Mouse (Mus musculus): ENCODE data around the gene Esrrg. TPM values are rescaled to one million over a fixed set of nuclear protein-coding genes. Genes with fewer than 3 reads are reported as not detected.

Gene Esrrg
- polyA plus RNA-seq, 1 experiment from 2014 or later = 22.4 TPM

DNA sequence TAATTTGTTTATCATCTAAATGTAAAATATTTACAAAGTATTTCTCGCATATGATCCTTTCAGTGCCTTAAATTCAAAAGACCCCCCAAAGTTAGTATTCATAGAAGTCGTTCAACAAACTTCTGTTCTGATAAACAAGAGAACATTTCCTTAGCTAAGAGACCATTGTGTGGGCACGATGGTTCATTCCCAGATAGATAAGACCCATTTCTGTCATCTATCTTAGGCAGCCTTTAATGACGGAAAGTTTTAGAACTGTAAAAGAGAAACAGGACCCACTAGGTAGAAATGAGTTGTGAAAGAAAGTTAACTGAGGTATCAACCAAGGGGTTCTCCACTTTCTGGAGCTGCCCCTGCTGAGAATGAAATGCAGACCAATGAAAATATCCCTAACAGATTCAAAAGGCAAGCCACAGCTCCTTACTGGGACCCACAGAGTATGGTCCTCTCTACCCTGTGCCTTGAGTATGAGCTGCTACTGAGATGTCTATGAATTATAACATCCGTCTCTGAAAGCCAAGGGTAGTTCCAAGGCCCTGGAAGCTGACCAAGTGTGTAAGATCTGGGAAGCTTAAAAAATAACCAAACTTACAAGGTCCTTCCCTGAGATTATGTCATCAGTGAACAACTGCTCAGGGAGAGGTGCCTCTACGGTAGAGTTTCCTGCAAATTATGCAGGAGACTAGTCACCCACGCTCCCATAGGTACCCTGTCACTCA, 548.8 kb downstream of the Esrrg start:
- H3K4me3 ChIP-seq = no peak overlapping the region
- WGBS = 72% methylated on average over 7 of the region's 7 CpGs
- peaks cover 15% of the 10 kb centered on the region for H3K4me1 ChIP-seq
- no peaks in the 10 kb centered on the region for H3K36me3 ChIP-seq
- no peaks in the 10 kb centered on the region for H3K27me3 ChIP-seq (ENCODE audit: insufficient read depth, poor library complexity, severe bottlenecking)
- no peak for DNase-seq (ENCODE audit: low spot score)
- no peak overlapping the region for H3K27ac ChIP-seq
- H3K9me3 ChIP-seq = no peaks in the 10 kb centered on the region

- Histone ChIP-seq H3K36me3 (no peaks in the 10 kb centered on the region), H3K27me3 (ENCODE audit: insufficient read depth, poor library complexity, severe bottlenecking) (no peaks in the 10 kb centered on the region), H3K27ac (no peak overlapping the region), H3K4me3 (no peak overlapping the region), H3K4me1 (peaks cover 16% of the 10 kb centered on the region), H3K9me3 (no peaks in the 10 kb centered on the region)
- 83% methylated on average over 1 of the region's 1 CpGs for WGBS
- DNase-seq (ENCODE audit: low spot score) = no peak
Measured at GRCm38 (mm10) chr1:188158675-188159074, 550.1 kb downstream of the Esrrg start.

DNA sequence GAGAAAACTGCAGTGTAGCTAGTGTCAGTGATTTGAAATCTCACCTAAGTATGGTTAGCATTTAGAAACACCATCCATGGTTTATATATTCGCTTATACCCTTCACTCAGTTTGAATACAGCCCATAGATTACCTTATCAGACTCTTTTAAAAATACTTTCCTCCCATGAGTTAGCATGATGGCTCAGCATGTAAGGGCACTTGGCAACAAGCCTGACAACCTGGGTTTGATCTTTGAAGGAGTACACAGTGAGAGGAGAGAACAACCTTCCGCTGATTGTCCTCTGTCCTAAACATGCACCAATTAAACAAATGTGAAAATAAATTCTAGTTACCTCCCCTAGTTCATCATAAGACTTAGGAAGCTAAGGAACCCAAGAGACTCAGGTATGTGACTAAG, 550.5 kb downstream of the Esrrg start:
- H3K4me3 ChIP-seq = no peak overlapping the region
- no peak overlapping the region for H3K27ac ChIP-seq
- no peaks in the 10 kb centered on the region for H3K27me3 ChIP-seq (ENCODE audit: insufficient read depth, poor library complexity, severe bottlenecking)
- 89% methylated on average over 2 of the region's 2 CpGs for WGBS
- peaks cover 15% of the 10 kb centered on the region for H3K4me1 ChIP-seq
- no peaks in the 10 kb centered on the region for H3K9me3 ChIP-seq
- DNase-seq (ENCODE audit: low spot score) = no peak
- H3K36me3 ChIP-seq = no peaks in the 10 kb centered on the region

DNA sequence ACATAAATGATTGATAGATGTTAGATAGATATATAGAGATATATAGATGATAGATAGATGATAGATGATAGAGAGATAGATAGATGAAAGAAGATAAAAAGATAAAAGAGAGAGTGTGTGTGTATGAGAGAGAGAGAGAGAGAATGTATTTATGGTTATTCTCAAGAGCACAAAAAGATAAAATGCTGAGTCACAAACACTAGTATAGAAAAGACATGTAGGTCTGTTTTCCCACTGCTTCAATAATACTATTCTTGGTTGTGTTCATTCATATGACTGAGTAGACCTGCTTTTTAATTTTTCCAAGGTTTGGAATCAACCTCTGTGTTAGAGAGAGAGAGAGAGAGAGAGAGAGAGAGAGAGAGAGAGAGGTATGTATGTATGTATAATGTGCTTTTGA, 554.5 kb downstream of the Esrrg start:
- peaks cover 12% of the 10 kb centered on the region for H3K4me1 ChIP-seq
- H3K27ac ChIP-seq = no peak overlapping the region
- no peak overlapping the region for H3K4me3 ChIP-seq
- H3K27me3 ChIP-seq (ENCODE audit: insufficient read depth, poor library complexity, severe bottlenecking) = no peaks in the 10 kb centered on the region
- H3K9me3 ChIP-seq = no peaks in the 10 kb centered on the region
- DNase-seq (ENCODE audit: low spot score) = no peak
- no peaks in the 10 kb centered on the region for H3K36me3 ChIP-seq

- no peaks in the 10 kb centered on the region for H3K36me3 ChIP-seq
- 41% methylated on average over 6 of the region's 6 CpGs for WGBS
- DNase-seq (ENCODE audit: low spot score) = no peak
Measured at GRCm38 (mm10) chr1:188164251-188164650, 555.7 kb downstream of the Esrrg start.

DNA sequence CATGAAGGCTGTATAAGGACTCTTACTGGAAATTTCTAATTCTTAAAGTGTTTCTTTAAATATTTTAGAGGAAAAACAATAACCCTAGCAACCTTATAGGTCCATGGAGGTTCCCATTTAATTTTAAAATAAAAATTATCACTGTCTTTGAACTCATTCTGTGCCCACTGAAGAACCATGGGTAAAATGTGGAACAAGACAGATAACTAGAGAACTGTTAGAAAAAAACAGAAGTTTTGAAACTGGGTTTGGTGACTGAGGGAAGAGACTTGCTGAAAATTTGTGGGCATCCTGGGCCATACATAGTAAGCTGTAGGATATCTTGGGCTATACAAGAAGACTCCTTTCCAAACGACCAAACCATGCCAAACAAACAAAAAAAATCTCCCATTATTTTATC, 565.3 kb downstream of the Esrrg start:
- WGBS = 56% methylated on average over 1 of the region's 1 CpGs
- DNase-seq (ENCODE audit: low spot score) = no peak
- no peaks in the 10 kb centered on the region for H3K27me3 ChIP-seq (ENCODE audit: insufficient read depth, poor library complexity, severe bottlenecking)
- peaks cover 12% of the 10 kb centered on the region; the same call in 1 of the 2 replicates for H3K36me3 ChIP-seq
- no peak overlapping the region for H3K27ac ChIP-seq
- H3K4me1 ChIP-seq = peaks cover 4% of the 10 kb centered on the region; the same call in 1 of the 2 replicates
- no peak overlapping the region for H3K4me3 ChIP-seq
- no peaks in the 10 kb centered on the region for H3K9me3 ChIP-seq

More at GRCm38 (mm10) chr1:188164251-188164650, 555.7 kb downstream of the Esrrg start:
- peaks cover 23% of the 10 kb centered on the region for H3K4me1 ChIP-seq
- no peaks in the 10 kb centered on the region for H3K27me3 ChIP-seq (ENCODE audit: insufficient read depth, poor library complexity, severe bottlenecking)
- H3K9me3 ChIP-seq = no peaks in the 10 kb centered on the region
- no peak overlapping the region for H3K27ac ChIP-seq
- no peak overlapping the region for H3K4me3 ChIP-seq

DNA sequence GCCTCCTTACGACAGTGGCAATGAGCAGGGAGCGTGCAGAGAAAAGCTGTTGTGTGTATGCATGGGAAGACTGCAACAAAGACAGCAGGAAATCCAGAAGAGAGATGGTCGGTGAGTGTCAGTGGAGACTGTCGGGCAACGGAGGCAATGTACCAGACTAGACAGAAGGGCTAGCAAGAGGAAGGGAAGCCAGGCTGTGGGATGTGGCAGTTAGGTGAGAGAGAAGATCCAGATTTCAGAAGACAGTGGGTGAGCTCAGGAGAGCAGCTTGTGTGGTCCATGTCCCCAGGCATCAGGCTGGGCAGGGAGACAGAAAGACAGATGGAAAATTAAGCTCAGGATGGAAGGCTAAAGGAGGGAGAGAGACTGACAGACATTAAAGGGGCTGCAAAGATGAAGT, 574.4 kb downstream of the Esrrg start:
- no peaks in the 10 kb centered on the region for H3K9me3 ChIP-seq
- no peak overlapping the region for H3K27ac ChIP-seq
- WGBS = 86% methylated on average over 5 of the region's 5 CpGs
- no peak overlapping the region for H3K4me3 ChIP-seq
- no peak for DNase-seq (ENCODE audit: low spot score)
- no peaks in the 10 kb centered on the region for H3K4me1 ChIP-seq
- H3K36me3 ChIP-seq = peaks cover 11% of the 10 kb centered on the region; the same call in 1 of the 2 replicates
- H3K27me3 ChIP-seq (ENCODE audit: insufficient read depth, poor library complexity, severe bottlenecking) = no peaks in the 10 kb centered on the region

DNA sequence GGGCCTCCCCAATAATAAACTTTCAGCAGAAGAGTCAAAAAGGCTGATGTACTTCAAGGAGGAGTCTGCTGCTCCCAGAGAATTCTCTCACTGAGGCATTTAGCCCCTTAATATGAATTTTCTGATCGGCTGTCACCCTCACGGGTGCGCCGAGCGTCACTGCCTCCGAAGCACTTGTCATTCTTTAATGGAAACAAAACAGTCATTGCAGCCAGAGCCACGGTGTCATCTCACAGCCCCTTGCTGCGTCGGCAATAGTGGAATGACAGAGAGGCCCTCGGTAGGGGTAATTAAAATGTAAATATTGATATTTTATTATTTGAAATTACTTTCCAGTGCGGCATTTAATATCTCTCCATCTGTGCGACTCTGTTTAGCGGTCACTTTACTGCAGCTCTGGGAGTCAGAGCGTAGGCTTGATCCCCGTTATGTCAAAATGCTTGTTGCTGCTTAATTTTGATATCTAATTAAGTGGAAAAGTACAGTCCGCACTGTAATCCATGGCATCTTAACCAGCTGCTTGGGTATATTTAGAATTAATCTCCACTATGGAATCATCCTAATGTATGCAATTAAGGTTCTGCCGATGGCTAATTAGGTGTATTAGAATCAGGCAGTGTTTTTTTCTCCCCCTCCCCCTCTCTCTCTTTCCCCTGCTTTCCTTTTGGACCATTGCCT, 578.0 kb downstream of the Esrrg start:
- DNase-seq (ENCODE audit: low spot score) = no peak
- Histone ChIP-seq H3K4me1 (no peaks in the 10 kb centered on the region), H3K27me3 (ENCODE audit: insufficient read depth, poor library complexity, severe bottlenecking) (no peaks in the 10 kb centered on the region), H3K9me3 (no peaks in the 10 kb centered on the region), H3K4me3 (no peak overlapping the region), H3K36me3 (peaks cover 11% of the 10 kb centered on the region; the same call in 1 of the 2 replicates), H3K27ac (no peak overlapping the region)
- WGBS = 86% methylated on average over 17 of the region's 17 CpGs

DNA sequence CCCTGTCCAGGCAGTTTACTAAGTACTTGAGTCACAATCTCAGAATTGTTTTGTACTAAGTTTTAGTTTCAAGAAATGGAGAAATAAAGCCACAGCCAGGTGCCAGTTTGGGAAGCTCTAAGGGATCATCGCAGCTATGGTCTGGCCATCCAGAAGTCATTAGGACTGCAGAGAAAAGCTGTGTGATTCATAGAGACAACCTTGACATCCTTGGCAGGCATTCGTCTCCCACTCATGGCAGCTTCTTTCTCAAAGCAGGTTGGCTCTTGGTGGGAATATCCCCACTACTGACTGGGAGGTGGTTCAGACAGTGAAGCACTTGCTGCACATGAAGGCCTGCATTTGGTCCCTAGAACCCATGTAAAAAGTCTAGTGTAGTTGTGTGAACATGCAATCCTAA, 584.4 kb downstream of the Esrrg start:
- Histone ChIP-seq H3K4me3 (no peak overlapping the region), H3K27me3 (ENCODE audit: insufficient read depth, poor library complexity, severe bottlenecking) (no peaks in the 10 kb centered on the region), H3K27ac (no peak overlapping the region), H3K4me1 (peaks cover 4% of the 10 kb centered on the region; the same call in 1 of the 2 replicates), H3K36me3 (no peaks in the 10 kb centered on the region), H3K9me3 (no peaks in the 10 kb centered on the region)
- 89% methylated on average over 2 of the region's 2 CpGs for WGBS
- no peak for DNase-seq (ENCODE audit: low spot score)

- 62% methylated on average over 6 of the region's 6 CpGs for WGBS
- no peak for DNase-seq (ENCODE audit: low spot score)
Measured at GRCm38 (mm10) chr1:188207421-188207820, 598.8 kb downstream of the Esrrg start.

DNA sequence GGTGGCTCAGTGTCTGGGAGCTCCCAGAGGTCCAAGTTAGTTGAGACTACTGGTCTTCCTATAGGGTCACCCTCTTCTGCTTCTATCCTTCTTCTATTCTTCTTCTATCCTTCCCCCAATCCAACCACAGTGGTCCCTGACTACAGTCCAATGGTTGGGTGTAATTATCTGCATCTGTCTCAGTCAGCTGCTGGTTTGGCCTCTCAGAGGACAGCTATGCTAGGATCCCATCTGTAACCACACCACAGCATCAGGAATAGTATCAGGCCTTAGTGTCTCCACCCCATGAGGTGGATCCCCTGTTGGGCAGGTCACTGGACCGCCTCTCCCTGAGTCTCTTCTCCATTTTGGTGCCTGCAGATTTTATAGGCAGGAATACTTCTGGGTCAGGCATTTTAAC, 600.4 kb downstream of the Esrrg start:
- Histone ChIP-seq H3K36me3 (peaks cover 12% of the 10 kb centered on the region; the same call in 1 of the 2 replicates), H3K27me3 (ENCODE audit: insufficient read depth, poor library complexity, severe bottlenecking) (no peaks in the 10 kb centered on the region), H3K4me3 (no peak overlapping the region), H3K4me1 (no peaks in the 10 kb centered on the region), H3K27ac (no peak overlapping the region), H3K9me3 (no peaks in the 10 kb centered on the region)
- 74% methylated on average over 1 of the region's 1 CpGs for WGBS
- no peak for DNase-seq (ENCODE audit: low spot score)

More at GRCm38 (mm10) chr1:188207421-188207820, 598.8 kb downstream of the Esrrg start:
- H3K4me1 ChIP-seq = no peaks in the 10 kb centered on the region
- H3K27ac ChIP-seq = no peak overlapping the region
- H3K4me3 ChIP-seq = no peak overlapping the region
- H3K27me3 ChIP-seq (ENCODE audit: insufficient read depth, poor library complexity, severe bottlenecking) = no peaks in the 10 kb centered on the region
- H3K36me3 ChIP-seq = peaks cover 12% of the 10 kb centered on the region; the same call in 1 of the 2 replicates
- no peaks in the 10 kb centered on the region for H3K9me3 ChIP-seq

GRCm38 (mm10) chr1:188214885-188215611, 606.5 kb downstream of the Esrrg start:
- no peak overlapping the region for H3K4me3 ChIP-seq
- no peaks in the 10 kb centered on the region for H3K27me3 ChIP-seq (ENCODE audit: insufficient read depth, poor library complexity, severe bottlenecking)
- H3K36me3 ChIP-seq = peaks cover 12% of the 10 kb centered on the region; the same call in 1 of the 2 replicates
- H3K9me3 ChIP-seq = no peaks in the 10 kb centered on the region
- H3K27ac ChIP-seq = no peak overlapping the region
- 49% methylated on average over 10 of the region's 10 CpGs for WGBS
- no peak for DNase-seq (ENCODE audit: low spot score)
- H3K4me1 ChIP-seq = peaks cover 8% of the 10 kb centered on the region

DNA sequence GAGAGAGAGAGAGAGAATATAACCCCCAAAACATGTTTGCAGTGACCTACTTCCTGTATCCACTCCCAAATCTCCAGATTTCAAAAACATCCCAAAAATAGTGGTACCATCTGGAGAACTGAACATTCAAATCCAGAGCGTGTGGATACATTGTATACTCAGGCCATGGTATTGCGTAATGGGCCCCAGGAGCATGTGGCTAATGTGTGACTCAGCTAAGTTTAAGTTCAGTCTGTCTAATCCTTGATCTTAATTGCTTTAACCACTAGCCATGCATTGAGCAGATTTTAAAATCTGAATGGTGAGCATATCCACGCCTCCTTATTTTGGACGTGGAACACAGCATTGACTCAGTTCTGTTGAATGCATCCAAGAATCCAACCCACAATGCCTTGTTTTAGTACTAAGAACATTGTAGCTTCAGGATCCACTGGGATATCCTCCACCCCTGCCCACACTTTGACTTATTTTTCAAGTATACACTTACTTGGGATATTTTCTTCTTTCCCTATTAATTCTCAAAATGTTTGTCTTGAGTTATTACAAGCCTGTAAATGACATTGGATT, 612.7 kb downstream of the Esrrg start:
- Histone ChIP-seq H3K27ac (no peak overlapping the region), H3K4me1 (no peaks in the 10 kb centered on the region), H3K9me3 (no peaks in the 10 kb centered on the region), H3K36me3 (no peaks in the 10 kb centered on the region), H3K4me3 (no peak overlapping the region), H3K27me3 (ENCODE audit: insufficient read depth, poor library complexity, severe bottlenecking) (no peaks in the 10 kb centered on the region)
- 86% methylated on average over 4 of the region's 4 CpGs for WGBS
- DNase-seq (ENCODE audit: low spot score) = no peak
